Mouse (Mus musculus) neural tube, embryonic 12.5 days (tissue): ENCODE results near the gene Mfap1a. TPM values are rescaled to one million over a fixed set of nuclear protein-coding genes. Genes with fewer than 3 reads are reported as not detected.

Experiments
- ATAC-seq: fragments of 200-750 bp; cut with Nextera tagmentation; 2 replicates; pipeline ENCODE4 v1.8.0; 2017; ENCODE audit warnings: low read depth, mild to moderate bottlenecking, moderate TSS enrichment, moderate library complexity; ENCODE audit not compliant: low FRiP score
- H3K27ac ChIP-seq: fragments of 300-500 bp; sonication (generic); 2 replicates; pipeline ENCODE4 v1.5.1; 2016
- H3K27me3 ChIP-seq: fragments of 300-500 bp; sonication (generic); replicated peaks from 2 replicates; pipeline ENCODE4 v1.6.1; 2016; ENCODE audit warnings: mild to moderate bottlenecking
- H3K36me3 ChIP-seq: fragments of 300-500 bp; sonication (generic); 2 replicates; pipeline ENCODE4 v1.6.1; 2016; ENCODE audit warnings: mild to moderate bottlenecking
- H3K4me1 ChIP-seq: fragments of 300-500 bp; sonication (generic); 2 replicates; pipeline ENCODE4 v1.6.1; 2016
- H3K4me2 ChIP-seq: fragments of 300-500 bp; sonication (generic); replicated peaks from 2 replicates; pipeline ENCODE4 v1.6.1; 2016; ENCODE audit warnings: mild to moderate bottlenecking
- H3K4me3 ChIP-seq: fragments of 300-500 bp; sonication (generic); 2 replicates; pipeline ENCODE4 v1.5.1; 2016
- H3K9ac ChIP-seq: fragments of 300-500 bp; sonication (generic); 2 replicates; pipeline ENCODE4 v1.6.1; 2016; ENCODE audit warnings: mild to moderate bottlenecking
- H3K9me3 ChIP-seq: fragments of 300-500 bp; sonication (generic); 2 replicates; pipeline ENCODE4 v1.6.1; 2016; ENCODE audit warnings: mild to moderate bottlenecking
- WGBS: fragments of 180-500 bp; shearing (Covaris S2); methylation state at CpG from one replicate; pipeline ENCODE4 v1.1.7; 2016; 5-methylcytosine and 5-hydroxymethylcytosine counted together
- microRNA-seq: library from miRNA; unstranded; fragments of <30 nt; microRNA quantifications from one replicate; pipeline ENCODE4, GENCODE M21; 2017
- polyA plus RNA-seq: library from polyadenylated mRNA; unstranded; fragments of >200 nt; fragmentation: Nextera tagmentation; extraction: Ambion mirVana; gene quantifications from 2 replicates; pipeline ENCODE4 v1.2.1, GENCODE M21; 2016

Gene Mfap1a
- polyA plus RNA-seq, 1 experiment from 2014 or later = 35.3 TPM

DNA sequence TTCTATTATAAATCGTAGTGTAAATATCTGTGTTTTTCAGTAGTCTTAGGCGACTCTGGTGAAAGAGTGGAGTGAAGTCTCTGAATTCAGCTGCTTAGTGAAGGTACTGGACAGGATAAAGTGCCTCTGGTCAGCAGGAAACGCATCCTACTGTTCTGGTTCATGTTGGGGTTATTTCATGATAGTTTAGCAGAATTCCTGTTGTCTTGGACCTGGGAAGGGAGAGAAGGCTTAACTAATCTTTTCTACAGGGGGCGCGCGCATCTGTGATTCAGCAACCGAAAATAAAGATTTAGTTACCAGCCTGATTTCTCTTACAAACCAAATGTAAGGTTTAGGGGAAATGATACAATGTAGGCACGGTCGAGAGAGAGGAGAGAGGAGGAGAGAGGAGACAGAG lies 58.3 kb downstream of the Mfap1a start:
- Histone ChIP-seq H3K27ac (0 out of 2 replicates have a peak overlapping the region, but pooled peaks have one; percentile 8), H3K4me2 (peak overlapping the region; percentile 84), H3K9me3 (no peaks in the 10 kb centered on the region), H3K4me3 (peak overlapping the region; percentile 93), H3K4me1 (peaks cover 19% of the 10 kb centered on the region), H3K27me3 (peaks cover 3% of the 10 kb centered on the region; the same call in 1 of the 2 replicates), H3K9ac (peak overlapping the region; percentile 29; the same call in 1 of the 2 replicates), H3K36me3 (peaks cover 12% of the 10 kb centered on the region)
- 19% methylated on average over 9 of the region's 9 CpGs for WGBS
- ATAC-seq = no peak

DNA sequence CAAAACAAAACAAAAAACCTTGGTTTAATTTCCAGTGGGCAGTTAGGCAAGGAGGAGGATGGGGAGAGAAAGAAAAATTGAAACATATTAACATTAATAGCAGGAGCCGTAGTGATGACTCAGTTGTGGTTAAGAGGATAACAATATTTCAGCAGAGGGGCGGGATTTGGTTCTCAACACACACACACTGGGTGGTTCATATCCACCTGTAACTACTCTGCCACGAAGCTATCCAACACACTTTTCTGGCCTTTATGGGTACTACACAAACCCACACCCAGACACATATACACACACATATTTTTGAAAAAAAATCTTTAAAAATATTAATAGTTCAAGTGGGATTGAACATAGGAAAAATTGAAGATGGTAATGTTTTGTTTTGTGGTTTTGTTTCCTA lies 59.5 kb downstream of the Mfap1a start:
- no peak overlapping the region for H3K4me3 ChIP-seq
- no peak overlapping the region for H3K4me2 ChIP-seq
- H3K9me3 ChIP-seq = no peaks in the 10 kb centered on the region
- peaks cover 29% of the 10 kb centered on the region for H3K4me1 ChIP-seq
- H3K9ac ChIP-seq = no peak overlapping the region
- ATAC-seq = no peak
- H3K27ac ChIP-seq = no peak overlapping the region
- WGBS = 97% methylated on average over 3 of the region's 3 CpGs
- peaks cover 9% of the 10 kb centered on the region for H3K27me3 ChIP-seq
- H3K36me3 ChIP-seq = peaks cover 7% of the 10 kb centered on the region; the same call in 1 of the 2 replicates

DNA sequence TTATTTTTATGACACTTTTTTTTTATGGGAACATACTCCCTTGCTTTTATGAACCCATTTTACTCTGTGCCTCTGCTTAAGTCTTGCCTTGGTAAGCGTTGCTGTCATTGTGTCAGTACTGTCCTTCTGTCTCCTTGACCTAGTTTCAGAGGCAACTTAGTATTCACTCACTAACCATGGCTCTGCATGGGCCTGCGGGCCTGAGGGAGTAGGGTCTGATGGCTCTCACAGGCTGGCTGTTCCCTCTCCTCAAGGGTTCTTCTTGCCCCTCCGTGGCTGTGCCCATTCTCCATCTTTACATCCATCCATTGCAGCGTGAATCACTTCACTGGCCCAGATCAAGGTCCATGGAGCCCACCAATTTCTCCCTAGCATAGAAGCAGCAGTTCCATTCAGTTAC lies 60.0 kb downstream of the Mfap1a start:
- WGBS = 84% methylated on average over 4 of the region's 4 CpGs
- Histone ChIP-seq H3K9ac (no peak overlapping the region), H3K36me3 (peaks cover 6% of the 10 kb centered on the region; the same call in 1 of the 2 replicates), H3K9me3 (no peaks in the 10 kb centered on the region), H3K4me2 (no peak overlapping the region), H3K27ac (no peak overlapping the region), H3K27me3 (peaks cover 14% of the 10 kb centered on the region), H3K4me3 (no peak overlapping the region), H3K4me1 (peaks cover 33% of the 10 kb centered on the region)
- ATAC-seq = no peak

GRCm38 (mm10) chr2:121445117-121445516 lies 61.3 kb downstream of the Mfap1a start:
- 81% methylated on average over 3 of the region's 3 CpGs for WGBS
- ATAC-seq = no peak
- Histone ChIP-seq H3K27me3 (peaks cover 21% of the 10 kb centered on the region), H3K9me3 (no peaks in the 10 kb centered on the region), H3K9ac (no peak overlapping the region), H3K4me2 (no peak overlapping the region), H3K4me1 (peaks cover 22% of the 10 kb centered on the region), H3K36me3 (0 out of 2 replicates have a peak, but pooled peaks cover under 1% of the 10 kb centered on the region), H3K4me3 (no peak overlapping the region), H3K27ac (no peak overlapping the region)

- peaks cover 9% of the 10 kb centered on the region for H3K36me3 ChIP-seq
- no peak within 1 kb of the TSS for H3K9ac ChIP-seq
- 92% methylated on average over 1 of the region's 1 CpGs for WGBS
- peak within 1 kb of the TSS; percentile 62 for H3K4me2 ChIP-seq
- H3K4me3 ChIP-seq = no peak within 1 kb of the TSS
- H3K4me1 ChIP-seq = peaks cover 19% of the 10 kb centered on the region
- H3K27ac ChIP-seq = no peak within 1 kb of the TSS
- peaks cover 21% of the 10 kb centered on the region for H3K27me3 ChIP-seq
- H3K9me3 ChIP-seq = no peaks in the 10 kb centered on the region
- ATAC-seq = no peak
These were observed 62.3 kb downstream of the Mfap1a start, which contains the start of gene Ell3 for GRCm38 (mm10) chr2:121444178-121444577. Gene Ell3, minus strand, starts transcription at chr2:121444278.

GRCm38 (mm10) chr2:121443068-121443349 lies 63.5 kb downstream of the Mfap1a start:
- Histone ChIP-seq H3K9ac (no peak overlapping the region), H3K4me3 (no peak overlapping the region)
- ATAC-seq = no peak

DNA sequence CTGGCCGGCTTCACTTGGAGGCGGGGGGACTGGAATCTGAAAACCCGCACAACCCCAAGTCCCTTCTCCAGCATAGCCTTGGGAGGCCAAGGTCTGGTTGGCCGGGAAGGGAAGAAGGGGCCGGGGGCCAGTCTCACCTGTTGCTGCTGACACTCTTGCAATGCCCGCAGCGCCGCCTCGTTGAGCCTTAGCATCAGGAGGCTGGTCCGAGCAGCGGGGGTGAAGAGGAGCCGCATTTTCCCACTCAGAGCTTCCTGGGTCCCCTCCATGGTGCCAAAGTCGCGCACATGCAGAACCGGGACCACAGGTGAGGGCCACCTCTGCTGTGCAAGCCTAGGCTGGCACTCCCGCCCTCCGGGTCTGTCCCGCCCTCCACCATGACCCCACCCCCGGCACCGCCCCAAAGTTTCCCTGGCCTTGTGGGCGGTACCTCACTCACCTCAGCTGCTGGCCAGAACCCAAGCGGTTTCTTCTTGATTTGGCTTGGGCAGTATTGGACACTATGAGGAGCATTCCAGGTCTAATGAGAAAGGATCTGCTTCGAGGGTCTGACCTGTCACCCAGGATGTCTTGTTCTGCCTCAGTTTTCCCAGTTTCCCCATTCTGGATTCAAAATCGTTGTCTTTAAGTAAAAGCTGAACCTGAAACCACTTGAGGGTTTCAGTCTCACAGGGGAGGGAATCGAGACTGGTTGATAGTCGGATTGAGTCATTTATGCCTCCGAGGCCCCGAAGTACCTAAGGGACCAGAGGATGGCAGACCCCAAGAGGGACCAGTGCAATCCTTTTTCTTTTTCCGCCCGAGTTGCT lies 64.0 kb downstream of the Mfap1a start:
- WGBS = under 1% methylated on average over 30 of the region's 30 CpGs
- Histone ChIP-seq H3K9me3 (no peaks in the 10 kb centered on the region), H3K27me3 (peaks cover 21% of the 10 kb centered on the region), H3K4me1 (peaks cover 17% of the 10 kb centered on the region), H3K27ac (no peak overlapping the region), H3K9ac (0 out of 2 replicates have a peak overlapping the region, but pooled peaks have one; percentile 41), H3K4me3 (peak overlapping the region; percentile 30), H3K4me2 (peak overlapping the region; percentile 62), H3K36me3 (peaks cover 27% of the 10 kb centered on the region)
- no peak for ATAC-seq

More at GRCm38 (mm10) chr2:121443068-121443349, 63.5 kb downstream of the Mfap1a start:
- 7% methylated on average over 8 of the region's 8 CpGs for WGBS
- no peaks in the 10 kb centered on the region for H3K9me3 ChIP-seq
- peaks cover 17% of the 10 kb centered on the region for H3K4me1 ChIP-seq
- peaks cover 21% of the 10 kb centered on the region for H3K36me3 ChIP-seq
- peaks cover 21% of the 10 kb centered on the region for H3K27me3 ChIP-seq
- peak overlapping the region; percentile 62 for H3K4me2 ChIP-seq
- no peak overlapping the region for H3K27ac ChIP-seq

Small RNAs within 50 kb of the gene (microRNA-seq; reads per million reads assigned to microRNA genes)
- not detected for gene Gm22953

Other genes starting within 250 kb of the Mfap1a start
- gene Trp53bp1, start 235.3 kb downstream of the Mfap1a start, polyA plus RNA-seq = 177 and 178 TPM in 2 replicates
- gene Map1a, start 217.1 kb downstream of the Mfap1a start, polyA plus RNA-seq = 10.3 and 12.6 TPM in 2 replicates
- 13.0 and 13.1 TPM in 2 replicates for gene Ppip5k1, start 151.3 kb downstream of the Mfap1a start, polyA plus RNA-seq
- 19.6 and 19.7 TPM in 2 replicates for gene Ckmt1, start 149.0 kb downstream of the Mfap1a start, polyA plus RNA-seq
- gene Strc, start 119.5 kb downstream of the Mfap1a start, polyA plus RNA-seq = not detected in 2 replicates
- gene Pdia3, start 92.9 kb downstream of the Mfap1a start, polyA plus RNA-seq = 497 and 518 TPM in 2 replicates
- gene Catsper2, start 92.9 kb downstream of the Mfap1a start, polyA plus RNA-seq = 4.1 and 4.5 TPM in 2 replicates
- 2.4 and 2.5 TPM in 2 replicates for gene Ell3, start 62.4 kb downstream of the Mfap1a start, polyA plus RNA-seq
- 470 and 490 TPM in 2 replicates for gene Serf2, start 57.5 kb downstream of the Mfap1a start, polyA plus RNA-seq
- 97.6 and 113 TPM in 2 replicates for gene Hypk, start 53.4 kb downstream of the Mfap1a start, polyA plus RNA-seq
- gene Serinc4, start 49.9 kb downstream of the Mfap1a start, polyA plus RNA-seq = 0.46 and 0.79 TPM in 2 replicates
- gene Mfap1b, start 32.6 kb downstream of the Mfap1a start, polyA plus RNA-seq = 74.2 and 77.8 TPM in 2 replicates
- gene Wdr76, start 58 bp upstream of the Mfap1a start, polyA plus RNA-seq = 8.1 and 8.5 TPM in 2 replicates